Mouse (Mus musculus) spleen, adult 18-20 months (tissue): ENCODE measurements around the gene Irak1.

Experiments used
- DNase-seq, 2 experiments: peaks; one replicate each; pipeline ENCODE4 v3.0.0; 2022; ENCODE audit warnings: mixed read lengths in 2 of 2

Irak1 gene

GRCm38 (mm10) chrX:74023188-74024049, at the start of gene Irak1:
Gene Irak1 (minus strand): TSS chrX:74023918.
- DNase-seq: peak; percentile 73 to 80

GRCm38 (mm10) chrX:74070794-74071193, 47.1 kb upstream of the Irak1 start:
- no peak for DNase-seq

- no peak for DNase-seq
Measured at GRCm38 (mm10) chrX:74067891-74068290, 44.2 kb upstream of the Irak1 start.

- no peak for DNase-seq
Measured at GRCm38 (mm10) chrX:74045107-74045506, 21.4 kb upstream of the Irak1 start.

GRCm38 (mm10) chrX:74037702-74038375, 14.1 kb upstream of the Irak1 start:
- DNase-seq: no peak

- no peak for DNase-seq
Measured at GRCm38 (mm10) chrX:74030000-74030399, 6.3 kb upstream of the Irak1 start.

- DNase-seq: peak in 1 of 2 experiments; percentile 7
Measured at GRCm38 (mm10) chrX:74022795-74023187, 927 bp downstream of the Irak1 start.

GRCm38 (mm10) chrX:74014597-74014996, 9.1 kb downstream of the Irak1 start:
- no peak for DNase-seq

- DNase-seq: no peak
Measured at GRCm38 (mm10) chrX:74008063-74008462, 15.7 kb downstream of the Irak1 start.

GRCm38 (mm10) chrX:74006401-74006800, 17.3 kb downstream of the Irak1 start:
- DNase-seq: no peak

GRCm38 (mm10) chrX:74003644-74004043, 20.1 kb downstream of the Irak1 start:
- DNase-seq: no peak

- DNase-seq: no peak
Measured at GRCm38 (mm10) chrX:74001024-74001423, 22.7 kb downstream of the Irak1 start.

- no peak for DNase-seq
Measured at GRCm38 (mm10) chrX:73998911-73999869, 24.5 kb downstream of the Irak1 start.

GRCm38 (mm10) chrX:73977783-73978182, 45.9 kb downstream of the Irak1 start:
- DNase-seq: no peak

GRCm38 (mm10) chrX:73976283-73976682, 47.4 kb downstream of the Irak1 start:
- DNase-seq: no peak

GRCm38 (mm10) chrX:73972774-73973173, 50.9 kb downstream of the Irak1 start:
- DNase-seq: no peak

GRCm38 (mm10) chrX:73970781-73971180, 52.9 kb downstream of the Irak1 start:
- no peak for DNase-seq

GRCm38 (mm10) chrX:73969729-73970128, 54.0 kb downstream of the Irak1 start:
- DNase-seq: no peak

GRCm38 (mm10) chrX:73969167-73969566, 54.6 kb downstream of the Irak1 start:
- DNase-seq: no peak

- DNase-seq: peak; percentile 78 to 79
Measured at GRCm38 (mm10) chrX:73967177-73968075, 56.3 kb downstream of the Irak1 start.

GRCm38 (mm10) chrX:73966248-73967176, 57.2 kb downstream of the Irak1 start, which contains the start of gene Hcfc1:
Gene Hcfc1 (minus strand): TSS chrX:73966357.
- DNase-seq: peak; percentile 83 to 84
